Mouse (Mus musculus) lung, embryonic 14.5 days (tissue): ENCODE results near the gene Kcnn3. TPM values are rescaled to one million over a fixed set of nuclear protein-coding genes. Genes with fewer than 3 reads are reported as not detected.

Experiments used
- ATAC-seq: fragments of 200-750 bp; cut with Nextera tagmentation; 2 replicates; pipeline ENCODE4 v1.8.0; 2017; ENCODE audit warnings: mild to moderate bottlenecking, moderate TSS enrichment, moderate library complexity; ENCODE audit not compliant: insufficient read depth
- DNase-seq: peaks from one replicate; pipeline ENCODE4 v3.0.0-alpha.2; 2015
- H3K27ac ChIP-seq: fragments of 300-500 bp; sonication (generic); 2 replicates; pipeline ENCODE4 v1.5.1; 2014; ENCODE audit warnings: low read depth, mild to moderate bottlenecking, moderate library complexity
- H3K27me3 ChIP-seq: fragments of 300-500 bp; sonication (generic); 2 replicates; pipeline ENCODE4 v1.6.1; 2014; ENCODE audit warnings: low read length, control low read depth; ENCODE audit not compliant: insufficient read depth
- H3K36me3 ChIP-seq: fragments of 300-500 bp; sonication (generic); 2 replicates; pipeline ENCODE4 v1.6.1; 2014; ENCODE audit warnings: control low read depth; ENCODE audit not compliant: insufficient read depth
- H3K4me1 ChIP-seq: fragments of 300-500 bp; sonication (generic); 2 replicates; pipeline ENCODE4 v1.6.1; 2014; ENCODE audit warnings: antibody characterized with exemption, control low read depth; ENCODE audit not compliant: insufficient read depth
- H3K4me2 ChIP-seq: fragments of 300-500 bp; sonication (generic); 2 replicates; pipeline ENCODE4 v1.6.1; 2014; ENCODE audit warnings: mild to moderate bottlenecking
- H3K4me3 ChIP-seq: fragments of 300-500 bp; sonication (generic); 2 replicates; pipeline ENCODE4 v1.5.1; 2014; ENCODE audit warnings: low read depth, low read length
- H3K9ac ChIP-seq: fragments of 300-500 bp; sonication (generic); 2 replicates; pipeline ENCODE4 v1.6.1; 2014
- H3K9me3 ChIP-seq: fragments of 300-500 bp; sonication (generic); 2 replicates; pipeline ENCODE4 v1.6.1; 2016; ENCODE audit warnings: low read depth, low read length, control low read depth
- CTCF ChIP-seq: IDR thresholded peaks from 2 replicates; pipeline ENCODE4 v1.5.1; 2016; ENCODE audit warnings: antibody characterized with exemption, low read depth
- WGBS: fragments of 180-500 bp; shearing (Covaris S2); extraction: QIAGEN DNeasy Blood & Tissue Kit; methylation state at CpG from one replicate; pipeline ENCODE4 v1.1.7; 2014; 5-methylcytosine and 5-hydroxymethylcytosine counted together
- polyA plus RNA-seq: library from polyadenylated mRNA; unstranded; fragments of >200 nt; fragmentation: Nextera tagmentation; extraction: Ambion mirVana; gene quantifications from 2 replicates; pipeline ENCODE4 v1.2.1, GENCODE M21; 2014

Gene Kcnn3
- polyA plus RNA-seq, 1 experiment from 2014 or later: 1.0 TPM

GRCm38 (mm10) chr3:89722032-89722431 is 202.1 kb downstream of the Kcnn3 start:
- no peak overlapping the region for H3K4me3 ChIP-seq
- DNase-seq (no peak), ATAC-seq (no peak)
- no peaks in the 10 kb centered on the region for H3K27me3 ChIP-seq
- no peaks in the 10 kb centered on the region for H3K4me1 ChIP-seq
- H3K36me3 ChIP-seq: no peaks in the 10 kb centered on the region
- H3K4me2 ChIP-seq: no peak overlapping the region
- no peak overlapping the region for H3K9ac ChIP-seq
- no peak for TF ChIP-seq CTCF
- no peak overlapping the region for H3K27ac ChIP-seq
- H3K9me3 ChIP-seq: no peaks in the 10 kb centered on the region

GRCm38 (mm10) chr3:89723400-89724084 is 203.6 kb downstream of the Kcnn3 start:
- no peak overlapping the region for H3K27ac ChIP-seq
- H3K36me3 ChIP-seq: no peaks in the 10 kb centered on the region
- H3K27me3 ChIP-seq: no peaks in the 10 kb centered on the region
- no peak overlapping the region for H3K4me2 ChIP-seq
- no peak for TF ChIP-seq CTCF
- no peaks in the 10 kb centered on the region for H3K9me3 ChIP-seq
- DNase-seq: peak; percentile 11
- H3K9ac ChIP-seq: no peak overlapping the region
- ATAC-seq: peak; percentile 47; the same call in 1 of the 2 replicates
- WGBS: 55% methylated on average over 7 of the region's 7 CpGs
- no peak overlapping the region for H3K4me3 ChIP-seq
- H3K4me1 ChIP-seq: no peaks in the 10 kb centered on the region

Other genes with a start within 250 kb of the Kcnn3 start
- 58.5 and 60.2 TPM in 2 replicates for gene Slc50a1, start 249.6 kb upstream of the Kcnn3 start, polyA plus RNA-seq
- gene Efna1, start 239.0 kb upstream of the Kcnn3 start, polyA plus RNA-seq: 68.3 and 70.4 TPM in 2 replicates
- 4.7 and 5.8 TPM in 2 replicates for gene Efna3, start 197.2 kb upstream of the Kcnn3 start, polyA plus RNA-seq
- gene Efna4, start 182.1 kb upstream of the Kcnn3 start, polyA plus RNA-seq: 24.6 and 27.0 TPM in 2 replicates
- 32.7 and 36.7 TPM in 2 replicates for gene Adam15, start 170.2 kb upstream of the Kcnn3 start, polyA plus RNA-seq
- gene Dcst2, start 158.2 kb upstream of the Kcnn3 start, polyA plus RNA-seq: 0.17 TPM in 1 of 2 replicates, not detected in the other
- gene Dcst1, start 154.9 kb upstream of the Kcnn3 start, polyA plus RNA-seq: 0.11 TPM in 1 of 2 replicates, not detected in the other
- 1.6 and 1.7 TPM in 2 replicates for gene Zbtb7b, start 125.4 kb upstream of the Kcnn3 start, polyA plus RNA-seq
- gene Lenep, start 117.4 kb upstream of the Kcnn3 start, polyA plus RNA-seq: 0.19 and 0.33 TPM in 2 replicates
- gene Flad1, start 108.3 kb upstream of the Kcnn3 start, polyA plus RNA-seq: 18.1 and 18.2 TPM in 2 replicates
- 655 and 692 TPM in 2 replicates for gene Cks1b, start 101.8 kb upstream of the Kcnn3 start, polyA plus RNA-seq
- 69.5 and 75.2 TPM in 2 replicates for gene Shc1, start 101.7 kb upstream of the Kcnn3 start, polyA plus RNA-seq
- 54.0 and 56.8 TPM in 2 replicates for gene Pygo2, start 90.0 kb upstream of the Kcnn3 start, polyA plus RNA-seq
- gene Pbxip1, start 83.5 kb upstream of the Kcnn3 start, polyA plus RNA-seq: 13.6 and 14.7 TPM in 2 replicates
- gene Pmvk, start 65.6 kb upstream of the Kcnn3 start, polyA plus RNA-seq: 46.2 and 48.0 TPM in 2 replicates
- gene Adar, start 194.9 kb downstream of the Kcnn3 start, polyA plus RNA-seq: 12.4 and 12.8 TPM in 2 replicates
- gene Chrnb2, start 244.5 kb downstream of the Kcnn3 start, polyA plus RNA-seq: 0.47 and 0.63 TPM in 2 replicates